Mouse (Mus musculus) retina, embryonic 14.5 days (tissue): ENCODE measurements around the gene Depdc1a.
"Not testable (repeated sequence)": the region's sequence is repeated elsewhere in the genome, so short reads cannot be mapped to it uniquely, and the experiment has no call there.

Source experiments
- DNase-seq: peaks from one replicate; pipeline ENCODE4 v3.0.0-alpha.2; 2015; ENCODE audit warnings: low spot score

Gene Depdc1a

GRCm38 (mm10) chr3:159495243-159495801 lies at the start of gene Depdc1a:
TSS of gene Depdc1a (plus strand) at chr3:159495433.
- DNase-seq: peak; percentile 92

DNA sequence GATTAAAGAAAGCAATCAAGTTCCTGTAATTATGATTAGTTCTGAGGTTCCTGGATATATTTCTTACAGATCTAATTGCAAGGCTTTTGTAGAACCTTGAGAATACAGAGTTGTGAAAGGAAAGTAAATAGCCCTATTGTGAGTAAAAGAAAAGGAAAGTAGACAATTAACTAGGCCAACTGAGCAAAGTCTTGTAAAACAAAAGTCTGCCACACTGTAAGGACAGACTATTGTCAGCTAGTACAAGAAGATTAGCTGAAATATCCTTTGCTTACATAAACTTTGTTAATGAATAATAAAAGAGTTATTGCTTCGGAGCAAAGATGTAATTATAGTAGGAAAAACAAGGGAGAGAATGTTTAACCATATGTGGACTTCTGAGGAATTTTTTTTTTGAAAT lies 25.2 kb upstream of the Depdc1a start:
- peak; percentile 2 for DNase-seq

- no peak for DNase-seq
Observed at GRCm38 (mm10) chr3:159475465-159475864, 19.8 kb upstream of the Depdc1a start.

DNA sequence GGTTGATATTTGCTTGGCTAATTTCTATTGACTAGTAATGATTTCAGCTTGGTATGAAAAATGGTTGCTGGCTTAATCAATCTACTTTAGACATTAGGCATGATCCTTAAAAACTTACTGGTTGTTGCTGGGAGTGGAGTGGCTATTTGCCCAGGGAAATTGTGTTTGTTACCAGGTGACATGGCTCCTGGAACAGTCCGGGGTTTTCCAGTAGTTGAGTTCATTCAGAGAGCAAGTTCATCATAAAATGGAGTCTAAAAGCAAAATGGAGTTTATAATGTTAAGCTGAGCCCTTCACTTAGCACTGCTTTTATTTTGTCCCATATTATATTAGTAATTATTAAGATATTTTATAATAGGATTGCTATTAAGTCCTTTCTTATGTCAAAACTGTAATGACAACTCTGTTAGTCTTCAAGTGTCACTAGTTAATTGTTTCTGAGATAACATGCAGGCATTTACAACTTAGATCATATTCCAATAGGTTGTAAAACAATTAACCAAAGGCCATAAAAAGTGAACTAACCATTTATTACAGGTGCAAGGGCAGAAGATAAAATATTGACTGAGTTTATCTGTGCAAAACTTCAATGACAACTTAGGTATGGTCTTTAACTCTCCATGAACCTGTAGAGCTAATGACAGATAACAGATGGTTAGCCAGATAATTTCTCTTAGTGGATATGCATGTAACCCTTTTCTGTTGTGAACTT lies 17.8 kb upstream of the Depdc1a start:
- no peak for DNase-seq

DNA sequence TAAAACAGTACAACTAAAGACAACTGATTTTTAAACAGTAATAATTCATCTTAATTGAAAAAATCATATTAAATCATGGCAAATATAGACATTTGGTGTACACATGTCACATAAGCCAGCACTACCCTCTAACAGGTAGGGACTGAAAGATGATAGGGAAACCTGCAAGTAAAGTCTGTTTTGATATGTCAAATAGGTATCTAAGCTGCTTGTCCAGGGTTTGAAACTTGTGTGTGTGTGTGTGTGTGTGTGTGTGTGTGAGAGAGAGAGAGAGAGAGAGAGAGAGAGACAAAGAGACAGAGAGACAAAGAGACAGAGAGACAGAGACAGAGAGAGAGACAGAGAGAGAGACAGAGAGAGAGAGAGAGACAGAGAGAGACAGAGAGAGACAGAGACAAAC lies 524 bp upstream of the Depdc1a start:
- DNase-seq: not testable (repeated sequence)

DNA sequence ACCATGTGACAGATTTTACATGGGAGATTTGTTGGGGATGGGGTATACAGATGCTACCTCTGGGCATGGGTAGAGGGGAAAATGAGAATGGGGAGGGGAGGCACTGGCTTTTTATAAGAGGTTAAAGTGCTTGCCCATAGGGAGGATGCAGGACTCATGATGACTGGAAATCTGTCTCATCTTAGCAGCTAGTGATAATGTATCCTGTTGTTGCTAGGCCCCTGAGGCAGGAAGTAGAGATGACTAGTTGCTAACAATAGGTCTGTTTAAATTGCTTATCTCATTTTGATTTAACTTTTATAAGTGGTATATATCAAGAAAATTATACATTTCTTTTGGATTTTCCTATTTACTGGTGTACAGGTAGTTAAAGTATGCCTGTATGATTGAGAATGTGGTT lies 13.7 kb downstream of the Depdc1a start:
- no peak for DNase-seq

- DNase-seq: no peak
Observed at GRCm38 (mm10) chr3:159528563-159528962, 33.3 kb downstream of the Depdc1a start.

DNA sequence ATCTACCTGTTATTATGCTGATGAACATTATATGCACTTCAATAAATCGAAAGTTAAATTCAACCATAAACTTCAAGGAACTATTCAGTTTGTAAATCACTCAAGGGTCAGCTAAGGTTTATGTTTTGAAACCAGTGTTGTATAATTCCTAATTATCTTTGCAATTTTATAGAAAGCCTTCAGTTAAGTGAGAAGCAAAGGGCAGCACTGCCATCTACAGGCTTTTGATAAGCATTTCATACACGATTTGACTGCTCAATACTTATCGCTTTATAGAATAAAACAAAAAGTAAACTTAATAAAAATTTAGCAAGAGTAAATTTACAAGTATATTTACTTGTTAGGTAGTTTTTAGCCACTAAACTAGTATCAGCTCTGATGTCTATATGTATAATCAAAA lies 53.1 kb downstream of the Depdc1a start:
- DNase-seq: peak; percentile 59

DNA sequence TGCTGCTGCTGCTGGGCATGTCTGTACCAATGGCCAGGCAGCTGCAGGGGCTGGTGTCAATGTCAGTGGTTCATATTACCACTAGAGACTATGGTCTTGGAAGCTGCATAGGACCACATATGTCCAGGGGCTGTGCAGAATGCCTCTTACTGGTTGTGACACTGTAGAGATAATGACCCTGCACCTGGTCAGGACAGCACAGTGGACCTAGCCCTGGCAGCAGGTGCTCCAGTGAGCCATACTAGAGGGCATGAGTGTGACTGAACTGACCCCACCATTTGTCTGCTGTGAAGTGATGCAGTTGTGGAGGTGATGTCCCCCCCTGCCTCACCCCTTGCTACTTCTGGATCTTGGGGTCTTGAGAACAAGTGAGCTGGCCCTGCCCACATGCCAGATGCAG lies 55.0 kb downstream of the Depdc1a start:
- DNase-seq: no peak
